21 mouse cellular contexts compared by ENCODE assay signal in the genomic region with DNA sequence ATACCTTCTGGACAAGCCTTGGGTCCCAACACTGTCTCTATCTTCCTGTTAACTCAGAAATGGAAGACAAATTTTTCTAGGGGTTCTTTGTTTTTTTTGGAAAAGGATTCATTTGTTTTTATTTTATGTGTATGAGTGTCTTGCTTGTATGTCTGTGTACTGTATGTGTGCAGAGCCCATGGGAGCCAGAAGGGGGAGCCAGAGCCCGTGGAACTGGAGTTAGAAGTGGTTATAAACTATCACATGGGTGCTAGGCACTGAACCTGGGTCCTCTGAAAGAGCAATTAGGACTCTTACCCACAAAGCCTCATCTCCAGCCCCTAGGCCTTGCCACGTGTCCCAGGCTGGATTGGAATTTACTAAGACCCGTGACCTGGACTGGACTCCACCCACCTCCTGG. TPM values are rescaled to one million over a fixed set of nuclear protein-coding genes. Genes with fewer than 3 reads are reported as not detected.
DNase-seq lines count a peak whose midpoint lies in the region; ATAC-seq and TF ChIP-seq lines count a peak whose summit lies in the region.
"Had no signal": no experiment of that assay in that cellular context is flagged by ENCODE, and none has a peak within 500 bp of the region (broad histone marks: within the 10 kb centered on the region; RNA-seq: fewer than 3 reads in every experiment).

No protein-coding gene starts in this region.

- H3K4me1 ChIP-seq in bone marrow, adult 2 months (ENCODE audit: control insufficient read depth, insufficient read depth, low read length): no peaks in the 10 kb centered on the region; the same call in 1 of the 2 replicates

- no peak overlapping the region for H3K4me3 ChIP-seq in left cerebral cortex, adult 2 months
- H3K4me3 ChIP-seq in bone marrow, adult 2 months (replicated peaks; ENCODE audit: control insufficient read depth, low read depth, low read length): no peak overlapping the region
- H3K4me3 ChIP-seq: liver, embryonic 15.5 days; neural tube, embryonic 13.5 days; stomach, embryonic 15.5 days had no signal

- ATAC-seq in monocyte, adult 5-6 weeks (replicated peaks; ENCODE audit: insufficient number of reproducible peaks, low FRiP score, low TSS enrichment, poor library complexity, severe bottlenecking): no peak
- ATAC-seq in megakaryocyte-erythroid progenitor cell, adult 5-6 weeks (replicated peaks; ENCODE audit: low FRiP score, low TSS enrichment, poor library complexity, severe bottlenecking): no peak

- intact Hi-C loops in left cerebral cortex, adult 2 months (cut with DNase I): no loop called here
- intact Hi-C loops in left cerebral cortex, postnatal 14 days (cut with DNase I): no loop called here

- peak; percentile 6 to 28 for DNase-seq in cerebellum, postnatal 25 days
- DNase-seq in cerebellum, adult 8-10 months: no peak
- no peak for DNase-seq in left cerebral cortex, adult 2 months (ENCODE audit: extremely low spot score in 1 of 2, low spot score in 2 of 2)
- DNase-seq in left cerebral cortex, postnatal 14 days (ENCODE audit: low spot score in 2 of 2): no peak
- peak; percentile 35 to 36 for DNase-seq in B cell, adult 2 months
- DNase-seq: adrenal gland, adult 8-10 months; gastrocnemius, postnatal 36 days; kidney, adult 8-10 months; lung, postnatal 4 days; midbrain, embryonic 14.5 days had no signal

- 77% methylated on average over 3 of the region's 3 CpGs for WGBS in bone marrow, adult 2 months

- TF ChIP-seq CTCF in left cerebral cortex, adult 2 months (IDR thresholded peaks at IDR 0.05): peak; percentile 34
- peak; percentile 31; the same call in 1 of the 2 replicates for TF ChIP-seq CTCF in bone marrow, adult 2 months (IDR thresholded peaks at IDR 0.05; ENCODE audit: control insufficient read depth, insufficient read depth, low read length)

- H3K27ac ChIP-seq in left cerebral cortex, adult 2 months: no peak overlapping the region; the same call in 1 of the 2 replicates
- no peak overlapping the region for H3K27ac ChIP-seq in bone marrow, adult 2 months (ENCODE audit: control insufficient read depth, insufficient read depth, low read depth, low read length, poor library complexity)
- H3K27ac ChIP-seq: liver, embryonic 15.5 days; neural tube, embryonic 13.5 days; stomach, embryonic 15.5 days had no signal

- no peak for TF ChIP-seq POLR2A in bone marrow, adult 2 months (IDR thresholded peaks at IDR 0.05; ENCODE audit: borderline replicate concordance, control insufficient read depth, low read depth, low read length)

RNA-seq across cellular contexts. Expression of a gene that starts 4.8 kb away (rescaled TPM):
- total RNA-seq in left cerebral cortex, adult 2 months (2021): 100 to 1,000 TPM; 126 to 134 TPM
- 100 to 1,000 TPM in 1 of 2 experiments, 10 to 100 TPM in 1; 96.3 to 114 TPM for total RNA-seq in left cerebral cortex, postnatal 14 days (2021)
- 26.7 and 28.7 TPM in 2 replicates for polyA plus RNA-seq in bone marrow, adult 2 months (2011; ENCODE audit: insufficient read depth, insufficient read length, low replicate concordance, missing spikeins)
- total RNA-seq in monocyte, adult 5-6 weeks (2017): 10.9 to 25.7 TPM (median 22.4 TPM) in 3 replicates
- total RNA-seq in megakaryocyte-erythroid progenitor cell, adult 5-6 weeks (2014; fragmentation: Nextera tagmentation): 62.2 and 78.6 TPM in 2 replicates
- total RNA-seq in megakaryocyte-erythroid progenitor cell, adult 5-6 weeks (2017): 30.1 and 42.7 TPM in 2 replicates

RNA-seq across cellular contexts. Expression of a gene that starts 6.4 kb away (rescaled TPM):
- 100 to 1,000 TPM; 730 to 768 TPM for total RNA-seq in left cerebral cortex, adult 2 months (2021)
- 1,000 to 10,000 TPM in 1 of 2 experiments, 100 to 1,000 TPM in 1; 962 to 1,004 TPM for total RNA-seq in left cerebral cortex, postnatal 14 days (2021)
- polyA plus RNA-seq in bone marrow, adult 2 months (2011; ENCODE audit: insufficient read depth, insufficient read length, low replicate concordance, missing spikeins): 27.5 and 35.4 TPM in 2 replicates
- 3.4 to 5.4 TPM (median 4.3 TPM) in 3 replicates for total RNA-seq in monocyte, adult 5-6 weeks (2017)
- 47.5 and 51.0 TPM in 2 replicates for total RNA-seq in megakaryocyte-erythroid progenitor cell, adult 5-6 weeks (2014; fragmentation: Nextera tagmentation)
- 20.4 and 23.3 TPM in 2 replicates for total RNA-seq in megakaryocyte-erythroid progenitor cell, adult 5-6 weeks (2017)

RNA-seq across cellular contexts. Expression of a gene that starts 33.0 kb away (rescaled TPM):
- total RNA-seq in left cerebral cortex, adult 2 months (2021): not detected
- not detected for total RNA-seq in left cerebral cortex, postnatal 14 days (2021)
- not detected in 2 replicates for polyA plus RNA-seq in bone marrow, adult 2 months (2011; ENCODE audit: insufficient read depth, insufficient read length, low replicate concordance, missing spikeins)
- not detected in 3 replicates for total RNA-seq in monocyte, adult 5-6 weeks (2017)
- total RNA-seq in megakaryocyte-erythroid progenitor cell, adult 5-6 weeks (2014; fragmentation: Nextera tagmentation): not detected in 2 replicates
- total RNA-seq in megakaryocyte-erythroid progenitor cell, adult 5-6 weeks (2017): not detected in 2 replicates
- total RNA-seq: adrenal gland, adult 8-10 months; gastrocnemius, postnatal 36 days; layer of hippocampus, adult 8-10 months; left cerebral cortex, postnatal 25 days had no signal
- polyA plus RNA-seq: C2C12; heart, embryonic 14.5 days; hindbrain, embryonic 11.5 days; liver, embryonic 15.5 days; midbrain, embryonic 14.5 days; neural tube, embryonic 13.5 days; stomach, embryonic 15.5 days had no signal

RNA-seq across cellular contexts. Expression of a gene that starts 41.1 kb away (rescaled TPM):
- 100 to 1,000 TPM in 1 of 2 experiments, 10 to 100 TPM in 1; 91.9 to 153 TPM for total RNA-seq in left cerebral cortex, adult 2 months (2021)
- total RNA-seq in left cerebral cortex, postnatal 14 days (2021): 10 to 100 TPM; 82.0 to 85.4 TPM
- polyA plus RNA-seq in bone marrow, adult 2 months (2011; ENCODE audit: insufficient read depth, insufficient read length, low replicate concordance, missing spikeins): 2.4 and 4.8 TPM in 2 replicates
- 0.68 to 4.7 TPM (median 1.9 TPM) in 3 replicates for total RNA-seq in monocyte, adult 5-6 weeks (2017)
- total RNA-seq in megakaryocyte-erythroid progenitor cell, adult 5-6 weeks (2014; fragmentation: Nextera tagmentation): 4.1 and 8.0 TPM in 2 replicates
- 0.34 and 1.3 TPM in 2 replicates for total RNA-seq in megakaryocyte-erythroid progenitor cell, adult 5-6 weeks (2017)

RNA-seq across cellular contexts. Expression of a gene that starts 51.7 kb away (rescaled TPM):
- total RNA-seq in left cerebral cortex, adult 2 months (2021): 100 to 1,000 TPM; 132 TPM
- 100 to 1,000 TPM; 128 to 134 TPM for total RNA-seq in left cerebral cortex, postnatal 14 days (2021)
- polyA plus RNA-seq in bone marrow, adult 2 months (2011; ENCODE audit: insufficient read depth, insufficient read length, low replicate concordance, missing spikeins): 28.2 and 57.7 TPM in 2 replicates
- 37.4 to 50.9 TPM (median 37.8 TPM) in 3 replicates for total RNA-seq in monocyte, adult 5-6 weeks (2017)
- 117 and 124 TPM in 2 replicates for total RNA-seq in megakaryocyte-erythroid progenitor cell, adult 5-6 weeks (2014; fragmentation: Nextera tagmentation)
- total RNA-seq in megakaryocyte-erythroid progenitor cell, adult 5-6 weeks (2017): 84.5 and 117 TPM in 2 replicates

Comparison
In these comparisons a context has a peak if more than half of its experiments do, and no peak if none do; other contexts are left out.
1. DNase-seq: peak in cerebellum, postnatal 25 days (2 of 2) and B cell, adult 2 months (2 of 2); none in cerebellum, adult 8-10 months (single experiment), left cerebral cortex, adult 2 months (0 of 2) and left cerebral cortex, postnatal 14 days (0 of 2).
2. RNA of a gene that starts 6.4 kb away (total RNA-seq): 962 to 1,004 TPM in left cerebral cortex, postnatal 14 days and 730 to 768 TPM in left cerebral cortex, adult 2 months; 20.4 to 51.0 TPM in megakaryocyte-erythroid progenitor cell, adult 5-6 weeks and 3.4 to 5.4 TPM in monocyte, adult 5-6 weeks; every median in the first group is over 10 times any median in the second.